Mouse (Mus musculus) spleen, adult 2 months (tissue): ENCODE results near the gene Kansl3. TPM values are rescaled to one million over a fixed set of nuclear protein-coding genes. Genes with fewer than 3 reads are reported as not detected.
A peak's percentile ranks its signal among the peaks of the same experiment; 100 is the strongest.

Experiments
- DNase-seq, 2 experiments: peaks; one replicate each; pipeline versions ENCODE4 v3.0.0 to v3.0.0-alpha.2; 2012 to 2021; ENCODE audit warnings: low spot score in 2 of 2, low read depth in 1 of 2
- H3K27ac ChIP-seq: fragments of 200-500 bp; 2 replicates; pipeline ENCODE4 v1.5.1; 2012; ENCODE audit warnings: low read length, inconsistent platforms; ENCODE audit not compliant: insufficient read depth
- H3K27me3 ChIP-seq: fragments of 200-500 bp; 2 replicates; pipeline ENCODE4 v1.6.1; 2012; ENCODE audit warnings: mild to moderate bottlenecking, moderate library complexity, low read length, inconsistent platforms; ENCODE audit not compliant: control insufficient read depth, insufficient read depth
- H3K36me3 ChIP-seq: fragments of 200-500 bp; 2 replicates; pipeline ENCODE4 v1.6.1; 2012; ENCODE audit warnings: mild to moderate bottlenecking, low read length, inconsistent platforms; ENCODE audit not compliant: control insufficient read depth, insufficient read depth
- H3K4me1 ChIP-seq: fragments of 200-500 bp; 2 replicates; pipeline ENCODE4 v1.6.1; 2011; ENCODE audit warnings: inconsistent platforms; ENCODE audit not compliant: control insufficient read depth, insufficient read depth, insufficient read length
- H3K4me3 ChIP-seq: fragments of 200-500 bp; 2 replicates; pipeline ENCODE4 v1.5.1; 2011; ENCODE audit warnings: mild to moderate bottlenecking, inconsistent platforms; ENCODE audit not compliant: insufficient read depth, insufficient read length; ENCODE audit errors: extremely low read depth
- CTCF ChIP-seq: fragments of 200-500 bp; IDR thresholded peaks from 2 replicates; pipeline ENCODE4 v1.5.1; 2011; ENCODE audit warnings: mild to moderate bottlenecking, inconsistent platforms; ENCODE audit not compliant: insufficient read depth, insufficient read length, insufficient replicate concordance; ENCODE audit errors: extremely low read depth
- POLR2A ChIP-seq: fragments of 200-500 bp; IDR thresholded peaks from 2 replicates; pipeline ENCODE4 v1.6.1; 2011; ENCODE audit warnings: low read depth, low read length, inconsistent platforms
- WGBS: fragments of 180-500 bp; shearing (Covaris S2); methylation state at CpG from one replicate; pipeline ENCODE4 v1.1.7; 2018; 5-methylcytosine and 5-hydroxymethylcytosine counted together
- polyA plus RNA-seq: library from polyadenylated mRNA; depleted of rRNA; stranded (reverse); fragments of >200 nt; gene quantifications from 2 replicates; pipeline ENCODE4 v1.2.3, GENCODE M21; 2012

Kansl3 gene
- polyA plus RNA-seq, 1 experiment: 25.9 TPM

GRCm38 (mm10) chr1:36371934-36372845, 3.2 kb upstream of the Kansl3 start, which contains the start of gene Fer1l5:
Fer1l5 (plus strand) TSS chr1:36372291.
- H3K36me3 ChIP-seq: no peaks in the 10 kb centered on the region
- no peak within 1 kb of the TSS for H3K4me3 ChIP-seq
- no peak for TF ChIP-seq CTCF
- no peak for TF ChIP-seq POLR2A
- H3K27ac ChIP-seq: no peak within 1 kb of the TSS
- no peaks in the 10 kb centered on the region for H3K27me3 ChIP-seq
- WGBS: 86% methylated on average over 10 of the region's 10 CpGs
- DNase-seq: no peak
- peaks cover 9% of the 10 kb centered on the region; the same call in 1 of the 2 replicates for H3K4me1 ChIP-seq

GRCm38 (mm10) chr1:36370918-36371317, 1.9 kb upstream of the Kansl3 start:
- no peak overlapping the region for H3K27ac ChIP-seq
- H3K4me1 ChIP-seq: peaks cover 9% of the 10 kb centered on the region; the same call in 1 of the 2 replicates
- no peaks in the 10 kb centered on the region for H3K36me3 ChIP-seq
- 83% methylated on average over 6 of the region's 6 CpGs for WGBS
- no peak for DNase-seq
- no peaks in the 10 kb centered on the region for H3K27me3 ChIP-seq
- H3K4me3 ChIP-seq: no peak overlapping the region
- TF ChIP-seq POLR2A: no peak
- TF ChIP-seq CTCF: no peak

- Histone ChIP-seq H3K27ac (peak overlapping the region; percentile 57), H3K4me1 (peaks cover 9% of the 10 kb centered on the region; the same call in 1 of the 2 replicates), H3K36me3 (peaks cover 5% of the 10 kb centered on the region), H3K4me3 (peak overlapping the region; percentile 80), H3K27me3 (no peaks in the 10 kb centered on the region)
- 4% methylated on average over 40 of the region's 55 CpGs for WGBS
- TF ChIP-seq POLR2A (no peak), CTCF (no peak)
- DNase-seq: peak in 1 of 2 experiments; percentile 41
Observed at GRCm38 (mm10) chr1:36368112-36368968, 641 bp downstream of the Kansl3 start.

- H3K4me1 ChIP-seq: peaks cover 9% of the 10 kb centered on the region; the same call in 1 of the 2 replicates
- no peak overlapping the region for H3K4me3 ChIP-seq
- no peak for DNase-seq
- peaks cover 5% of the 10 kb centered on the region for H3K36me3 ChIP-seq
- H3K27me3 ChIP-seq: no peaks in the 10 kb centered on the region
- TF ChIP-seq CTCF (no peak), POLR2A (no peak)
- 44% methylated on average over 12 of the region's 12 CpGs for WGBS
- H3K27ac ChIP-seq: no peak overlapping the region
Observed at GRCm38 (mm10) chr1:36367698-36368097, 1.3 kb downstream of the Kansl3 start.

- WGBS: 91% methylated on average over 5 of the region's 5 CpGs
- no peak overlapping the region for H3K27ac ChIP-seq
Observed at GRCm38 (mm10) chr1:36356955-36357695, 11.9 kb downstream of the Kansl3 start.

GRCm38 (mm10) chr1:36352351-36352750, 16.6 kb downstream of the Kansl3 start:
- H3K27ac ChIP-seq: no peak overlapping the region
- H3K4me3 ChIP-seq: no peak overlapping the region
- WGBS: 95% methylated on average over 4 of the region's 4 CpGs
- peaks cover 69% of the 10 kb centered on the region for H3K36me3 ChIP-seq
- no peak for DNase-seq
- no peaks in the 10 kb centered on the region for H3K4me1 ChIP-seq
- TF ChIP-seq POLR2A: no peak
- no peak for TF ChIP-seq CTCF
- no peaks in the 10 kb centered on the region for H3K27me3 ChIP-seq

More at GRCm38 (mm10) chr1:36356955-36357695, 11.9 kb downstream of the Kansl3 start:
- TF ChIP-seq POLR2A: no peak
- TF ChIP-seq CTCF: no peak
- H3K4me3 ChIP-seq: no peak overlapping the region
- DNase-seq: no peak
- H3K4me1 ChIP-seq: no peaks in the 10 kb centered on the region
- no peaks in the 10 kb centered on the region for H3K27me3 ChIP-seq
- peaks cover 49% of the 10 kb centered on the region for H3K36me3 ChIP-seq
